Mouse (Mus musculus) limb, embryonic 15.5 days (tissue): ENCODE measurements around the gene Gfi1. TPM values are rescaled to one million over a fixed set of nuclear protein-coding genes. Genes with fewer than 3 reads are reported as not detected.

Source experiments
- ATAC-seq: fragments of 200-750 bp; cut with Nextera tagmentation; 2 replicates; pipeline ENCODE4 v1.8.0; 2017; ENCODE audit warnings: low read depth, moderate TSS enrichment; ENCODE audit not compliant: insufficient number of reproducible peaks, low FRiP score, low TSS enrichment
- H3K27ac ChIP-seq: fragments of 300-500 bp; sonication (generic); 2 replicates; pipeline ENCODE4 v1.5.1; 2015; ENCODE audit warnings: moderate library complexity, mild to moderate bottlenecking, inconsistent platforms
- H3K27me3 ChIP-seq: fragments of 300-500 bp; sonication (generic); 2 replicates; pipeline ENCODE4 v1.6.1; 2015; ENCODE audit warnings: inconsistent platforms
- H3K36me3 ChIP-seq: fragments of 300-500 bp; sonication (generic); 2 replicates; pipeline ENCODE4 v1.6.1; 2015; ENCODE audit warnings: inconsistent platforms
- H3K4me1 ChIP-seq: fragments of 300-500 bp; sonication (generic); 2 replicates; pipeline ENCODE4 v1.6.1; 2015; ENCODE audit warnings: inconsistent platforms
- H3K4me2 ChIP-seq: fragments of 300-500 bp; sonication (generic); 2 replicates; pipeline ENCODE4 v1.6.1; 2015; ENCODE audit warnings: mild to moderate bottlenecking, inconsistent platforms
- H3K4me3 ChIP-seq: fragments of 300-500 bp; sonication (generic); 2 replicates; pipeline ENCODE4 v1.5.1; 2015; ENCODE audit warnings: mild to moderate bottlenecking, inconsistent platforms
- H3K9ac ChIP-seq: fragments of 300-500 bp; sonication (generic); 2 replicates; pipeline ENCODE4 v1.6.1; 2015; ENCODE audit warnings: inconsistent platforms
- H3K9me3 ChIP-seq: fragments of 300-500 bp; sonication (generic); 2 replicates; pipeline ENCODE4 v1.6.1; 2016; ENCODE audit warnings: inconsistent platforms
- WGBS: fragments of 180-500 bp; shearing (Covaris S2); methylation state at CpG from one replicate; pipeline ENCODE4 v1.1.7; 2015; 5-methylcytosine and 5-hydroxymethylcytosine counted together
- polyA plus RNA-seq: library from polyadenylated mRNA; unstranded; fragments of >200 nt; fragmentation: Nextera tagmentation; extraction: Ambion mirVana; gene quantifications from 2 replicates; pipeline ENCODE4 v1.2.1, GENCODE M21; 2015

Gfi1 gene
- polyA plus RNA-seq, 1 experiment from 2014 or later, result 0.97 TPM

- no peak overlapping the region for H3K27ac ChIP-seq
- H3K4me2 ChIP-seq, result peak overlapping the region; percentile 68
- peak overlapping the region; percentile 39 for H3K4me3 ChIP-seq
- under 1% methylated on average over 48 of the region's 58 CpGs for WGBS
- H3K36me3 ChIP-seq, result no peaks in the 10 kb centered on the region
- ATAC-seq, result no peak
- peaks cover 48% of the 10 kb centered on the region for H3K4me1 ChIP-seq
- 0 out of 2 replicates have a peak overlapping the region, but pooled peaks have one; percentile 8 for H3K9ac ChIP-seq
- peaks cover 96% of the 10 kb centered on the region for H3K27me3 ChIP-seq
- no peaks in the 10 kb centered on the region for H3K9me3 ChIP-seq
Measured at GRCm38 (mm10) chr5:107720991-107721637, 4.7 kb downstream of the Gfi1 start.

GRCm38 (mm10) chr5:107720511-107720910 lies 5.3 kb downstream of the Gfi1 start:
- Histone ChIP-seq H3K4me2 (no peak overlapping the region), H3K4me1 (peaks cover 42% of the 10 kb centered on the region), H3K9ac (no peak overlapping the region), H3K27me3 (peaks cover 91% of the 10 kb centered on the region), H3K36me3 (no peaks in the 10 kb centered on the region), H3K27ac (no peak overlapping the region), H3K4me3 (no peak overlapping the region), H3K9me3 (no peaks in the 10 kb centered on the region)
- ATAC-seq, result no peak
- 5% methylated on average over 5 of the region's 5 CpGs for WGBS

GRCm38 (mm10) chr5:107719786-107720185 lies 6.0 kb downstream of the Gfi1 start:
- 34% methylated on average over 1 of the region's 1 CpGs for WGBS
- ATAC-seq, result no peak
- H3K36me3 ChIP-seq, result no peaks in the 10 kb centered on the region
- peaks cover 35% of the 10 kb centered on the region for H3K4me1 ChIP-seq
- no peak overlapping the region for H3K9ac ChIP-seq
- H3K9me3 ChIP-seq, result no peaks in the 10 kb centered on the region
- H3K4me3 ChIP-seq, result no peak overlapping the region
- H3K27me3 ChIP-seq, result peaks cover 86% of the 10 kb centered on the region
- H3K4me2 ChIP-seq, result no peak overlapping the region
- no peak overlapping the region for H3K27ac ChIP-seq

- peaks cover 86% of the 10 kb centered on the region for H3K27me3 ChIP-seq
- ATAC-seq, result no peak
- WGBS, result 13% methylated on average over 3 of the region's 3 CpGs
- no peak overlapping the region for H3K4me2 ChIP-seq
- H3K27ac ChIP-seq, result no peak overlapping the region
- H3K9ac ChIP-seq, result no peak overlapping the region
- H3K36me3 ChIP-seq, result no peaks in the 10 kb centered on the region
- H3K9me3 ChIP-seq, result no peaks in the 10 kb centered on the region
- H3K4me1 ChIP-seq, result peaks cover 29% of the 10 kb centered on the region
- no peak overlapping the region for H3K4me3 ChIP-seq
Measured at GRCm38 (mm10) chr5:107719209-107719608, 6.6 kb downstream of the Gfi1 start.

- Histone ChIP-seq H3K36me3 (no peaks in the 10 kb centered on the region), H3K4me2 (no peak overlapping the region), H3K4me3 (no peak overlapping the region), H3K4me1 (peaks cover 16% of the 10 kb centered on the region), H3K9me3 (no peaks in the 10 kb centered on the region), H3K9ac (no peak overlapping the region), H3K27me3 (peaks cover 78% of the 10 kb centered on the region), H3K27ac (no peak overlapping the region)
- ATAC-seq, result no peak
- 9% methylated on average over 11 of the region's 11 CpGs for WGBS
Measured at GRCm38 (mm10) chr5:107717871-107718361, 7.9 kb downstream of the Gfi1 start.

GRCm38 (mm10) chr5:107711689-107712088 lies 14.1 kb downstream of the Gfi1 start:
- Histone ChIP-seq H3K9ac (no peak overlapping the region), H3K36me3 (no peaks in the 10 kb centered on the region), H3K4me3 (no peak overlapping the region), H3K27ac (no peak overlapping the region), H3K4me2 (no peak overlapping the region), H3K9me3 (no peaks in the 10 kb centered on the region), H3K27me3 (peaks cover 24% of the 10 kb centered on the region), H3K4me1 (no peaks in the 10 kb centered on the region)
- 64% methylated on average over 2 of the region's 2 CpGs for WGBS
- no peak for ATAC-seq

- no peaks in the 10 kb centered on the region for H3K9me3 ChIP-seq
- no peak overlapping the region for H3K9ac ChIP-seq
- no peak for ATAC-seq
- H3K4me3 ChIP-seq, result no peak overlapping the region
- no peak overlapping the region for H3K4me2 ChIP-seq
- no peak overlapping the region for H3K27ac ChIP-seq
- WGBS, result 82% methylated on average over 8 of the region's 8 CpGs
- peaks cover 8% of the 10 kb centered on the region; the same call in 1 of the 2 replicates for H3K27me3 ChIP-seq
- H3K4me1 ChIP-seq, result no peaks in the 10 kb centered on the region
- H3K36me3 ChIP-seq, result no peaks in the 10 kb centered on the region
Measured at GRCm38 (mm10) chr5:107708124-107708797, 17.6 kb downstream of the Gfi1 start.

GRCm38 (mm10) chr5:107706262-107706661 lies 19.6 kb downstream of the Gfi1 start:
- 80% methylated on average over 1 of the region's 1 CpGs for WGBS
- ATAC-seq, result no peak

GRCm38 (mm10) chr5:107705756-107706155 lies 20.1 kb downstream of the Gfi1 start:
- H3K27me3 ChIP-seq, result peaks cover 4% of the 10 kb centered on the region; the same call in 1 of the 2 replicates
- H3K4me2 ChIP-seq, result no peak overlapping the region
- H3K36me3 ChIP-seq, result no peaks in the 10 kb centered on the region
- no peaks in the 10 kb centered on the region for H3K9me3 ChIP-seq
- no peaks in the 10 kb centered on the region for H3K4me1 ChIP-seq
- H3K27ac ChIP-seq, result no peak overlapping the region
- 91% methylated on average over 4 of the region's 4 CpGs for WGBS
- no peak overlapping the region for H3K9ac ChIP-seq
- no peak for ATAC-seq
- no peak overlapping the region for H3K4me3 ChIP-seq

More at GRCm38 (mm10) chr5:107706262-107706661, 19.6 kb downstream of the Gfi1 start:
- no peak overlapping the region for H3K9ac ChIP-seq
- no peaks in the 10 kb centered on the region for H3K36me3 ChIP-seq
- H3K27me3 ChIP-seq, result peaks cover 4% of the 10 kb centered on the region; the same call in 1 of the 2 replicates
- no peaks in the 10 kb centered on the region for H3K4me1 ChIP-seq
- H3K4me2 ChIP-seq, result no peak overlapping the region
- no peak overlapping the region for H3K27ac ChIP-seq
- H3K4me3 ChIP-seq, result no peak overlapping the region
- no peaks in the 10 kb centered on the region for H3K9me3 ChIP-seq

- Histone ChIP-seq H3K4me2 (no peak overlapping the region), H3K9me3 (no peaks in the 10 kb centered on the region), H3K4me3 (no peak overlapping the region), H3K27me3 (no peaks in the 10 kb centered on the region), H3K27ac (no peak overlapping the region), H3K4me1 (no peaks in the 10 kb centered on the region), H3K36me3 (no peaks in the 10 kb centered on the region), H3K9ac (no peak overlapping the region)
- ATAC-seq, result no peak
- 78% methylated on average over 6 of the region's 6 CpGs for WGBS
Measured at GRCm38 (mm10) chr5:107703207-107703763, 22.6 kb downstream of the Gfi1 start.

GRCm38 (mm10) chr5:107701658-107702057 lies 24.2 kb downstream of the Gfi1 start:
- Histone ChIP-seq H3K4me1 (no peaks in the 10 kb centered on the region), H3K4me3 (no peak overlapping the region), H3K36me3 (no peaks in the 10 kb centered on the region), H3K9me3 (no peaks in the 10 kb centered on the region), H3K4me2 (no peak overlapping the region), H3K9ac (no peak overlapping the region), H3K27ac (no peak overlapping the region), H3K27me3 (no peaks in the 10 kb centered on the region)
- WGBS, result 75% methylated on average over 9 of the region's 9 CpGs
- no peak for ATAC-seq

GRCm38 (mm10) chr5:107700873-107701272 lies 25.0 kb downstream of the Gfi1 start:
- no peak overlapping the region for H3K27ac ChIP-seq
- H3K9me3 ChIP-seq, result no peaks in the 10 kb centered on the region
- ATAC-seq, result no peak
- no peaks in the 10 kb centered on the region for H3K27me3 ChIP-seq
- H3K4me3 ChIP-seq, result no peak overlapping the region
- no peak overlapping the region for H3K4me2 ChIP-seq
- 90% methylated on average over 10 of the region's 10 CpGs for WGBS
- no peak overlapping the region for H3K9ac ChIP-seq
- no peaks in the 10 kb centered on the region for H3K4me1 ChIP-seq
- H3K36me3 ChIP-seq, result no peaks in the 10 kb centered on the region
